Mouse (Mus musculus): ENCODE measurements around the gene OR5BS1P.

- TF ChIP-seq CHD2 (IDR thresholded peaks at IDR 0.05; ENCODE audit: low read depth, low read length) (no peak), ZC3H11A (IDR thresholded peaks at IDR 0.05; ENCODE audit: borderline replicate concordance, low read depth, low read length) (no peak), ZNF384 (IDR thresholded peaks at IDR 0.05; ENCODE audit: low read depth, low read length) (no peak)
Observed at GRCm38 (mm10) chr15:98424753-98425152, 44.9 kb upstream of the OR5BS1P start.

Data from ES-E14 (cell line).